Mouse (Mus musculus): ENCODE measurements around the gene Epn3.

Gene Epn3

DNA sequence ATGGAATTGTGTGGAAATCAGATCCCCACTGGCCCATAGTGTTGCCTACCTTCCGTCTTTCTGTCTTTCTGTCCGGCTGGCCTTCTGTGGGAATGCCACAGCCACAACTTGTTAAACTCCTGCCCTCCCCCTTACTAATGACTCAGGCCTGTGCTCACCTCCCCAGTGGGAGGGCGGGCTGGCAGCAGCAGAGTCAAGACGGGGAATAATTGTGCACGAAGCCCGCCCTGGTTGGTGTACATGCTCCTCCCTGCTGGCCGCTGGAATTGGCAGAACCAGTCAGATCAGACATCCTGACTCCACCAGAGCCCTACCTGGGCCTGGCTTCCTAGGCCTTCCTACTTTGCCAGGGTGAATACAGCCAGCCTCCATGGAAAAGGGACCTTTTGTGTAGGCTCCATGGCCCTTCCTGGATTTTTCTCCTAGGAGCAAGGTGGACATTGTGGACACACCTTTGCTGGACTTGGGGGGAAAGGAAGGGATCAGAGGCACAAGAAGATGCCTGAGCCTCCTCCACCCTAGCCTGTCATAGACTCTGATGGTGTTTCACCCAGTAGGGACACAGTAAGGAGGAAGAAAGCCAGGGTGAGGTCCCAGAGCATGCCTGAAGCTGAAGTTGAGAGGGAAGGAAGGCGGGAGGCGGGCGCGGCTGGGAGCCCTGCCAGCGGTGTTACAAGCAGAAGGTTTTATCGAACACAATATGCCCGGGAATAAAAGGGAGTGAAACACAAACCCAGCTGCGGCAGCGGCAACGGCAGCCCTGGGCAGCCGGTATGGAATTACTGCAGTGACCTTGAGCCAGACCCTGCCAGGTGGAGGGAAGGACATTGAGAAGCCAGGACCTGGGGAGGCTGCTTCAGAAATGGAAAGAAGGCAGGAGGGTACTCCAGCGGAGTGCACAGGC lies 1.4 kb downstream of the Epn3 start:
- DNase-seq (ENCODE audit: low spot score in 2 of 2): no peak

DNA sequence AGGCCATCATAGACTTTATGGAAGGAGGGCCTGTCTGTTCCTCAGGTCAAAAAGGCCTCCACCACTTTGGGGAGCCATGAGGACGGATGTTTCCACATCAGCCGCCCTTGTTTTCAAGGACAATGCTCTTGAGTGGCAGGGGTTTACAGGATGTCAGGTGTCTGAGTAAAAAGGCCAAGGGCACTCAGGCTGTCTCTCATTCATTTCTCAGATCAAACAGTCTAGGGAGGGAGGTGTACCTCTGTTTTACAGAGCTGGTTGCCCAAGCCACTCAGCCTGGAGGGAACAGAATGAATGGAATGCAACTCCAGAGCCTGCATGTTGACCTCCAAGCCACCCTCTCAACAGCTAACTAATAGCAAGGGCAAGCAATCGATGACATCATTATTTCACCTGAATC lies 4.4 kb downstream of the Epn3 start:
- no peak for DNase-seq (ENCODE audit: low spot score in 2 of 2)

DNA sequence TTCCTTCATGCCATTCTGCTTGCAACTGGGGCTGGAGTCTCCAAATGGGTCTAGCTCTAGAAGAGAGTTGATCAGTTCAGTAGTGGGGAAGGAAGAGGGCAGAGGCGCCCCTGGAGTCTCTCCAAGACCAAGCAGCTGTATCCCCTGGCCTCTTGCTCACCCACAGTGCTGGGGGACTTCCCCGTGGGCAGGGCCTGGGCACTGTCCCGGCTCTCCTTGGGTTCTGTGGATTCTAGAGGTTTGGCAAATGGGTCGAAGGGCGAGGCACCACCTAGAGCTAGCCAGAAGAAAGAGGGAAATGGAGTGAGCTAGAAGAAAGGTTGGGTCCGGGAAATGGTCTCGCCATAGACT lies 8.1 kb downstream of the Epn3 start:
- no peak for DNase-seq (ENCODE audit: low spot score in 2 of 2)

DNA sequence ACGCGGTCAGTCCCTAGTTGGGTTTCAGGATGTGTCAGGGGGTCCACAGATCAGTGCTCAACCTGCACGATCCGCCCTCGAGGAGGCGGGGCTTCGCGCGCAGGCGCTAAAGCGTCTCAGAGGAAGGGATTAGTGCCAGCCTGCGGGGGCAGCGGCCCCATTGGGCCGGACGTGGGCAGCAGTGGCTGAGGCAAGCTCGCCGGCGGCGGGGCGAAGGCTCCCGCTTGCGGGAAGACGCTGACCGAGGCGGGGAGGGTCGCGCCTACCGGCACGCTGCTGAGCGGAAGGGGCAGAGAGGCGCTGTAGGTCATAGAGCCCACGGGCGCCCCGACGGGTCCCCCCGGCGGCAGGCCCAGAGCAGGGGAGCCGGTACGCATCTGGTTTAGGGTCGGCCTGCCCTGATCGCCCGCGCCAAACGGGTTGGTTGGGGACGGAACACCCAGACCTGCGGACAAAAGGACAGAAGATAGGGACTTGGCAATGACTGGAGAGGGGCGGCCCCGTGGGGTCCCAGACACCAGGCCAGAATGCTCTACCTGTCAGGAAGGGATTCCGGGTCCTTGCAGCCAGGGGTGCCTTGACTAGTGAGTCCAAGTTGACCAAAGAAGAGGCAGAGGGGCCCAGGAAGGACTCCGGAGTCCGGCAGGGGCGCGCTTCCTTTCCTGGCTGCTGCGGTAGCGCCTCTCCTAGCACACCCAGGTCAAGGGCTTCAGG lies 8.6 kb downstream of the Epn3 start:
- no peak for DNase-seq (ENCODE audit: low spot score in 2 of 2)

DNA sequence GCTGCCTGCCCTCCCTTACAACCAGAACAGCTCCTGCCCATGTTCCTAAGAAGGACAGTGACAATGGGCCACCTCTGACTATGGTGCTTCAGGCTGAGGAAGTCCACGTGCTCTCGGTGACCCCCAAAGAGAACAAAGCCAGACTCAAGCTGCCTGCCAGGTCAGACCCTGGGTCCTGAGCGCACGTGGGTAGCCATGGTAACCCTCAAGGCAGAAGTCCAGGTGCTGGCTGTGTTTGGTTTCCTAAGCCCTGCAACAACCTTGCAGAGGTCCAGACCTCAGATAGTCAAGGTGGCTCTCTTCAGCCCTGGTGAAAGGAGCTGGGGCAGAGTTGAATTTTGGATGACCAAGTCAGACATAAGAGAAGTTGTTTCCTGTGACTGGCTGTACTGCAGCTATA lies 10.0 kb downstream of the Epn3 start:
- no peak for DNase-seq (ENCODE audit: low spot score in 2 of 2)

DNA sequence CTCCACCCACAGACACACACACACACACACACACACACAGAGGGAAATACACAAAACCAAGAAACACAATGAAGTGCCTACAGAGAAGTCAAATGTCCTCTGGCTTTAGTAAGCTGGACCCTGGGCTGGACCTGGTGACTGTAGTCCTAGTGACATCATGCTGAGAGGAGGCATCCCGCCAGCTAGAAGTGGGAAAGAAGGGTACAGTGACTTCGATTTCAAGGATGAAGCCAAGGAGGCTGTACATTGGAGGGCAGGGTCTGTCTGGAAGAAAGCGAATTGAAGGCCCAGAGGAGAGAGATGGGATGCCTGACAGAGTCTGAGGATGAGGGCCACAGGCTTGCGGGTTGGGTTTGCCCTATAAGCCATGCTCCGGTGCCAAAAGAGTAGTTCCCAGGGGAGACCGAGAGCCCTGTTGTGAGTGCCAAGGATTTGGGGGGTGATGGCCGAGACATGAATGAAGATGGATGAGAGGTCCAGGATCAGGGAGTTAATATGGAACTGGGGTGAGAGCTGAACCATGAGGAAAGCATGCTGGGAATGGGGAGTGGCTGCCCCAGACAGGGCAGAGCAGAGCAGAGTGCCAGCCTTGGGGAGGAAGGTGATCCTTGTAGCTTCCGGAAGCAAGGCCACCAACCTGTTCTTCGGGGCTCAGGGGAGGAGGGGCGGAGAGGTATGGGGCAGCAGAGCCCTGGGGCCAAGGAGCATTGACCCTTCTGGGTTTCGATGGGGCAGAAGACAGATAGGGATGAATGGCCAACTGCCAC lies 10.8 kb downstream of the Epn3 start:
- DNase-seq (ENCODE audit: low spot score in 2 of 2): no peak

DNA sequence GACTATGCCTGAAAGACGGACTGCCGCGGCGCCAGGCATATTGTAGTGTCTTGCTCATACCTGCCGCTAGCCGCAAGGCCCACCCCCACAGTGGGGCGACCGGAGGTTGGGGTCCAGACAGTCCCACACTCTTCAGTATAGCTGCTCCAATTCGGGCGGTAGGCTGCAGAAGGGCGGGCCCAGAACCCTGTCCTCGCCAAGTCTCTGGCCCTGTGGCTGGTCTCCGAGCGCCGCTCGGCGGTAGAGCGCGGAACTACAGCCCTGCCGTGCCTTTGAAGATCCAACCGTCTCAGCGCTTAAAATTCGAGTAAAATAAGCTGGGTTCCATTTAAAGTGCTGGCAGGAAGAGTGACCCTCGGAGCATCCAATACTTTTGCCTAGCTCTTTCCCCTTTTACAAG lies 13.8 kb downstream of the Epn3 start, which contains the start of gene Spata20:
Gene Spata20, minus strand, starts transcription at position 179 of the 400 bp plus-strand sequence.
- DNase-seq (ENCODE audit: low spot score in 2 of 2): peak; percentile 78 to 86

DNA sequence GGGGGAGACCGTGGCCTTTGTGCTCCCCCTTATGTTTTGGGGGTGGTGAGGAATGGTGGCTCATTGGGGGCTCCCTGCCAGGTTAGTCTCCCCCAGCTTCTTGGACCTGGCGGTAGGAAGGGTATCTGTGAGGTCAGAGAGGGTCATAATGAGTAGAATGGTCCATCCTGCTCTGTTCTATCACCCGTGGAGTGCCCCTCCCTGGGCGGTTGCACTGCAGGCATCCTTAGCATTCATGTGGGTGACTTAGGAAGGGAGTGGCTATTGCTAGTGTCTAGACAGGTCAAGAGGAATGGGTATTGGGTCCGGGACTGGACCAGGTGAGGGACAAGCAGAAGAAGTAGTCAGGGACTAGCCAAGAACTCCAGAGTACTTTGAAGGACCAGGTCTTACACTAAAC lies 14.6 kb downstream of the Epn3 start:
- DNase-seq (ENCODE audit: low spot score in 2 of 2): no peak

DNA sequence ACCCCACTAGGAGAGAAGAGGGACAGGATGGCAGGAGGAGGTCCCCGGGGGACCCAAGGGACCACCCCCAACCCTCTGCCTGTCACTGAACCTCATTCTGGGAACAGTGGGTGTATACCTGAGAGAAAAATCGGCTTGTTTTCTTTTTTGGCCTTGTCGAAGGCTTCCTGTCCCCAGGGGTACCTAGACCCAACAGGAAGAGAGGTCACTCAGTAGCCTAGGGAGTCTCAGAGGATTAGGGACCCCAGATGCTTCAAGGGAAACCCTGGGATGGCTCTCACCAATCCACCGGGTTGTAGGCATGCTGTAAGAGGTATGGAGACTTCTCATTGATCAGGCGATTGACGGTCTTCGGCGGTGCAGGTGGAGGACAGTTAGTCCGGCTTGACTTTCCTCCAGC lies 15.1 kb downstream of the Epn3 start:
- no peak for DNase-seq (ENCODE audit: low spot score in 2 of 2)

DNA sequence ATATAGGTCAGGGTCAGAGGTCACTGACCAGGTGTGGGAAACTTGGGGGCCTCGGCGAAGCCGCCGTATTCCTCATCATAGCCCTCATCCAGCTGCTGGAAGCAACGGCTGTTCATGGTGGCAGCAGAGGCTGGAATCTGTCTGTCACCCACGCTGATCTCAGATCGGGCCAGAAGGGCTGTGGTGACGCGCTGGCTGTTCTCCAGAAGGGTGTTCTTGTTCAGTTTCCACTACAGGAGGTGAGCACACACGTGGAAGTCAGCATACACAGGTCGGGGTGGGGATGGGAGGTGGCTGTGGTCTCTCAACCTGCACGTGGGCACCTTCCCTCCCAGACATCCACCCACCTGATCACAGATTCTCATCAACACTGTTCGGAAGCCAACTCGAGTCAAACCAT lies 15.9 kb downstream of the Epn3 start:
- DNase-seq (ENCODE audit: low spot score in 2 of 2): no peak

DNA sequence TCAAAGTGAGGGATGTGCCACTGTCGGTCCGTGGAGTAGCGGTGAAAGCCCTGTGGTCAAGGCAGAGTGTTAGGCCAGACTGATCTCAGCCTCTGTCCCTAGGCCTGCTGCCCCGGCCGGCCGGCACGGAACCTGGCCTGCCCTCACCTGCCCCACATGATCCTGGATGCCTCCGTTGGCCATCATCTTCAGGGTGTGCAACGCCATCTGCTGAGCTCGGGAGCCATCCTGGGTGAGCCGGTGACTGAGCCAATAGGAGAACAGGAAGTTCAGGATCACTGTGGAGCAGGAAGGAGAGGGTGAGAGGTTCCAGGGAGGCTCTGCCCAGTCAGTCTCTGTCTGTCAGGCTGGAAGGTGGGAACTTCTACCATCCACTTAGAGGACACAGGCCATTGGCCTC lies 16.3 kb downstream of the Epn3 start:
- no peak for DNase-seq (ENCODE audit: low spot score in 2 of 2)

DNA sequence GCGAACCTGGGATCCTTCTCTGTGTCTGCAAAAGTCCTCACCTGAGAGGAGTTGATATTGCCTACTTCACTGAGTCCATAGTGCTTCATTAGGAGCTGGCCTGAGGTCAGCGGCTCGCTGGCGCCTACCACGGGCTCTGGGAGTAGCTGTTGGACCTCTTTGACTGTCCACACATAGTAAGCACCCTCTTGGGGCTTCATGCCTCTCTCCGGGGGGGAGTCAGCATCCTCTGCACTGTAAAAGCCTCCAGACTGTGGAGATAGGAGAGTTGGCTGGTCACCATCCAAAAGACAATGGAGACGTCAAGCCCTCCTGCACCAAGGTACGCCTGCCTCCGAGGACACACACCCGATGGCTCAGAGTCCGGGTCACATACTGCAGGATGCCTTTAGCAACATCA lies 17.0 kb downstream of the Epn3 start:
- no peak for DNase-seq (ENCODE audit: low spot score in 2 of 2)

DNA sequence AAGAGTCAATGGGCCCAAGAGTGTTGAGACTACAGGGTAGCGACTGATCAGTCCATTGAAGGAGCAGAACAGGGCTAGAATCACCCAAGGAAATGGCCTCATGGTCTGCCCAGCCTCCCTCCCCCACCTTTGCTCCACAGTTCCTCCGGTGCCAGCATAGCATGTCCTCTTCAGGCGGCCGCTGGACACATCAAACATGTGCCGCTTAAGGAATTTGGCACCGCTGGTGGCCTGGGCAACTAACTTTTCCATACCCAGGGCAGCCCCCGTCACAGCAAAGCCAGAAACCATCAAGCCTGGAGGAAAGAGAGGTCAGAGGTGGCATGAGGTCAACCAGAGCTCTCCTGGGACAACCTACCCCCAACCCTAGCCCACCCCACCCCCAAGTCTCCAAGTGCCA lies 17.8 kb downstream of the Epn3 start:
- no peak for DNase-seq (ENCODE audit: low spot score in 2 of 2)

DNA sequence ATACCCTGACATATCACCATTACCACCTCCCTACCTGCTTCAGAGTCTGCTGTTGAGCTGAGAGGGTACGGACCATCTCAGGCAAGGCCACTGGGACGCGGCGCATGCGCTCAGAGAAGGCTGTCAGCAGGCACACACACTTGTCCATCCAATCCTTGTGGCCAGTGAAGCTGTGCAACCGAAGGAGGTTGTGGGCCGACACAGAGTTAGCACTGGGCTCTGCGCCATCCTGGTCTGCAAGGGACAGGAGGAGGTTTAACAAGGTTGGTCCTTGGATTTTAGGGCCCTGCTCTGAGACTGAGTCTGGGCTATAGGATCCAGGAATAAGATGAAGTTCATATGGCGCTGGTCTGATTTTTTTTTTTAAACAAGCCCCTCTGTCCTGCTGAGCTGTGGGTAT lies 19.4 kb downstream of the Epn3 start:
- DNase-seq (ENCODE audit: low spot score in 2 of 2): no peak

DNA sequence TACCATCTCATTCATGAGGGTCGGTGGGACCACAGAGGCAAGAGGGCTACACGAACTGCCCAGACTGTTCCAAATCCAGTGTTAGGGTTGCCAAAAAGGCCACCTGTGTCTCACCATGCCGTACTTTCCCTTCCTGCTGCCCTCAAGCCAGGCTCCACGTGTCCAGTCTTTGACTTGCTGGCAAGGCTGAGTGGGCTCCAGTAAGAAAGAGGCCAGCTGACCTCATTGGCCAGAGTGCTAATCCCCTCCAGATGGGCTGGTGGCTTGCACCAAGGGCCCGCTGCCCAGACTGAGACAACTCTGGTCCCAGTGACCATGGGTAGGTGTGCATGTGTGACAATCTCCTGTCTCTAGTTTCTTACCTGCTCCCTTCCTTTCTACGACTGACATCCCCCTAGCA lies 22.1 kb downstream of the Epn3 start:
- no peak for DNase-seq (ENCODE audit: low spot score in 2 of 2)

DNA sequence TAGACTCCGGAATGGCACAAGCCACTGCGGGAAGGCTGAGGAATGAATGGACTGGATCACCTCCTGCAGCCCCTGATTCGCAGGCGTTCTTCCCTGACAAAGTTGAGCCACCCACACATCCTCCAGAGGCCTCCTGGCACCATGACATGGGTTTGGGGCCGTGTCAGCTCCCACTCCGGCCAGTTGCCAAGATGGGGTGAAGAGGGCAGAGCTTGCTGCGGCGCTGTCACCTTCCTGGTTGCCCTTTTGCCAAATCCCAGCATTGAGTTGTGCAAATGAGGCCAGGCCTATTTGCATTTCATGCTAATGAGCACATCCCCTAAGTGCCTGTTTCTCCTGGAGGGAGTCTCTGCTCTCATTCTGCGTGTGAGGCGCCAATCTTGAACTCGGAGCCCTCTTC lies 24.1 kb downstream of the Epn3 start:
- no peak for DNase-seq (ENCODE audit: low spot score in 2 of 2)

DNA sequence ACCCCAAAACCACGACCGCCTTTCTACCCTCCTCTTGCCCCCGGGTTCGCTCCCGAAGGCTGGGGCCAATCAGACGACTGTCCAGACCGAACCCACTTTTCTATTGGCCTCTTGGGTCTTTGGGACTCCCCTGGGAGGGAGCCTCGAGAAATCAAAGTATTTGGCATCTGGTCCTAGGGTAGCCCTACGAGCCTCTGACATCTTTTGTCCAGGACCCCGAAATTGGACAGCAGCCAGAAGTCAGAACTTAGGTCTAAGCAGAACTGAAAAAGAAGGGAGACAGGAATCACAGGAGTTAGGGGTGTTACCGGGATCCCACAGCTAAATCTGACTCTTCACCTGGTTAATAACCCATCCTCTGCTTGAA lies 25.2 kb downstream of the Epn3 start:
- DNase-seq (ENCODE audit: low spot score in 2 of 2): peak in 1 of 2 experiments; percentile 40

DNA sequence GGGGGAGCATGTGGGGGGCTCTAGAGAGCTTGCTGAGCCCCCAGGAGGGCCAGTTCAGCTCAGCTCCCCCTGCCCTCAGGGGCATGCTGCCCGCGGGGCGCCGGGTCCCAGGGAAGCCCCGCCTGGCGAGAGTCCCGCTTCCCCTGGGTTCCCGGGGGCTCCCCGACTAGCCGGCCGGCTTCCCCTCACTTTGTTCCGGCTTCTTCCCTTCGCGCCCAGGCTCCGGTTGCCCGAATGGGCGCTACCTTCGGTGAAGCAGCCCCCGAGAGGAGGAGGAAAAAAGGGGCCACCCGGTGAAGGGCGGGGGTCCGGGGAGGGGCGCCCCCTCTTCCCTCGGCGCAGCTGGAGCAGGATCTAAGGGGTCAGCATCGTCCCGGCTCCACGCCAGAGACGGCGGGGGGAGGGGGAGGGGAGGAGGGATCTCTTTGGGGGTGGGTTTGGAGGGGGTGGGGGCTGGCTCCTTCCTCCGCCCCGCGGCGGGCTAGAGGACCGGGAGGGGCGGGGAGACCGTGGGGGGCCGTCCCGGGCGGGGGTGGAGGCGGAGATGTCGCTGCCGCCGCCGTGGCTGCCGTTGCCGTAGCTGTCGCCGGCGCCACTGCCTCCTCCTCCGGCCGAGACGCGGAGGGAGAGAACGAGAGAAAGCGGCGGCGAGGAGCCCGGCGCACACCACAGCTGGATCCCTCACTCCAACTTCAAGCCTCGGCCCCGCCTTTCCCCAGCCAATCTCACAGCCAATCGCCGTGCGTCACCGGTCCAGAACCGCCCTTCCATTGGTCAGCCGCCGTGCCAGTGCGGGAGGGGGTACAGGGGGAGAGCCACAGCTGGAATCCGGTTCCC lies 25.8 kb downstream of the Epn3 start, which contains the start of gene Cacna1g:
Gene Cacna1g, minus strand, starts transcription at position 492 of the 837 bp plus-strand sequence.
- DNase-seq (ENCODE audit: low spot score in 2 of 2): peak in 1 of 2 experiments; percentile 76

DNA sequence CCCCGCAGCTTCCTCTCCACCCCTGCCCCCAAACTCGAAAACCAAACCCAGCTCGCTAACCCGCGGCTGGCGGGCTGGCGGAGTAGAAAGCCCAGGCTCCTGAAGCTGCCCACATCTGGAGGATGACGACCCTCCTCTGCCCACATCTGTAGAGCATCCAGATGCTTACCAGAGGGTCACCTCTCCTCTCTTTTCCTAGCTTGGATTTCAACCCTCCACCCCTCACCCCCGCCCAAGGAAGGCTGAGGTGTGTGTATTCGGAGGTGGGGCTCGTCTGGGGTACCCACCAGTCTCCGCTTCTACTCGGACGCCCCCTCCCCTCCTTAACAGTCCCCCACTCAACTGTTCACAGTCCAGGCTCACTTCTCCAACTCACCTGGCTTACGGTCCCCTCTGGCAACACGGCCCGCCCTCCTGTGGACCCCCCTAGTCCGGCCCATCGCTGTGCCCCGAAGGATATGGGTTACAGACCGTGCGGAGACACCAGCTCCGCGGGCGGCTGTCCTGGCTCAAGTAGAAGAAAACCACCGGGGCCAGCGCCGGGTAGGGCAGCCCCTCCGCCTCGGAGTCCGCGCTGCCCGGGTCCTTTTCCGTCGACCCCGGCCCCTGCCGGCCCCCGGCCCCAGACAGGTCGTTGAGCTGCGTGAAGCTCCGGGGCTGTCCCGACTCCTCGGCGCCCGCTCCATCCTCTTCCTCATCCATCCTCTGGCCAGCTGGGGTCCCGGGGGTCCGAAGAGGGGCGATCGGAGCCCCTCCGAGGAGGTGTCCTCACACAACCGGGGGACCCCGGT lies 26.7 kb downstream of the Epn3 start:
- no peak for DNase-seq (ENCODE audit: low spot score in 2 of 2)

DNA sequence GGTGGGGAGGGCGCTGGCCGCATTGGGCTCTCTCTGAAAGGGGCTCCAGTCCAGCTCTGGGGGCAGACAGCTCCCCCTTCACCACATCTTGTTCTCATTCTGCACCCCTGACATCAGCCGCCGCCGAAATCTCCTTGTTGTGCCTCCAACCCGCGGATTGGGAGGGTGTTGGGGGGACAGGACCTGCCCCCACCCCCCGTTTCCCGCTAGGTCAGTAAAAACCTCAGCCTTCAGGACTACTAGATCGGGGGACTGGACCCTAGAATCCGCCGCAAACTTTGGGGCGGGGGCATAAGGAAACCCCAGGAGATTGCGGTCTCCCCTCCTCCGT lies 27.2 kb downstream of the Epn3 start:
- DNase-seq (ENCODE audit: low spot score in 2 of 2): no peak

Measured in spleen, postnatal 10 days (tissue).